Mouse (Mus musculus): ENCODE measurements around the gene Cdc42ep1. TPM values are rescaled to one million over a fixed set of nuclear protein-coding genes. Genes with fewer than 3 reads are reported as not detected.

Cdc42ep1 gene
- under 1 TPM in 1 of 2 experiments, not detected in 1; 0.47 TPM for polyA plus RNA-seq (2017; shearing (Covaris generic))

DNA sequence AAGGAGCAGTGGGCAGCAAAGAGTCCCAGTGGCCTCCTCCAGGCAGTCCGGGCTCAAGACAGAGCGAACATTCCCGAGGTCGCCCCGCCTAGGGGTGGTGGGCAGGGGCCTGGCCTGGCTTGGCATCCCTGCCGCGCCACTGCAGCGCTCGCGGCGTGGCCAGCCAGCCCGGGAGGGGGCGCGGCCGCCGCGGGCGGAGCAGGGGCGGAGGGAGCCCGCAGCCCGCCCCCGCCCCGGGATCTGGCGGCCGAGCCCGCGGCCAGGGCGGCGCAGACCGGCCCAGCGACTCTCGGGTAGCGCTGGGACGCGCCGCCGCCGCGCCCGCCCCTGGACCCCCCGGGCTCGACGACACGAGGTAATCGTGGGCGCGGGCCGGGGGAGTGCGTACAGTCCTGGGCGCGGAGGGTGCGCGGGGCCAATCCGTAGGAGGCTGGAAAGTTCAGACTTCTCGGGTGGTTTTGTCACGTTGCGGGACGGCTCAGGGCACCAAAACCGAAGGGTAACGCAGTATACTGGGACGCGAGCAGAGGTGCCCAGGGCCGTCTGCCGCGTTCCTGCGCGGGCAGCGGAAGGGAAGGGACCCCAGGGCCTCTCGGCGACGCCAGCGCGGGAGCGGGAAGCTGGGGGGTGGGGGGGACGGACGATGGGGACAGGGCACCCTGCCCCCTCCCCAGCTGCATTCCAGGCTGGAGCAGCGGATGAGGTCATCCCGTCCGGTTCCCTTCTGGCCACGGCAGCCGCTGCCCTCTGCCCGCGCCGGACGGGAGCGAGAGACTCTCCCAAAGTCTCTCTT is at the start of gene Cdc42ep1:
TSS of gene Cdc42ep1 (plus strand) at position 254 of the 793 bp plus-strand sequence.

DNA sequence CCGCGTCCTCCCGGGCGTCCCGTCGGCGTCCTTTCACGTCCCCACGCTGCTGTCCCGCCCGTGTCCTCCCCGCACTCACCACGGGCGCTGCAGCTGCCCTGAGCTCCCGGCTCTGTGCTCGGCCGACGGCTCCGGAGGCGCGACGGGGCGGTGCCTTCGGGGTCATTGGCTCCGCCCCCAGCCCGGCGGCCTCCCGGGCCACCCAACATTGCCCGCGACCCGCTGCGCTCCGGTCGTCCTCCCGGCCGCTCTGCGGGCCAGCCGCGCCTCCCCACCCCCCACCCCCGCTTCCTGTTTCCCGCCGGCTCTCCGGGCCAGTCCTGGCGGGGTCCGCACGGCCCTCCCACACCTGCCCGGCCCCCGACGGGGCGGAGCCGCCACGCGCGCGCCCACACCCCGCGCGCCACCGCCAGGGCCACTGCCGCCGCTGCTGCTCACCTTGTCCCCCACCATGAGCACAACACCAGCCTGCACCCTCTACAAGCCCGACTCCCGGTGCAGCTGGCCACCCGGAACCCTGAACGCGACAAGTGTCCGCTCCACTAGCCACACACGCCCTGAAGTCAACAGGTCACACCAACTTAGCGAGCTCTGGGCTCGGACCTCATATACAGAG is 39.5 kb upstream of the Cdc42ep1 start, which contains the start of gene Card10:
TSS of gene Card10 (minus strand) at position 267 of the 616 bp plus-strand sequence.

GRCm38 (mm10) chr15:78855303-78855965 is 13.0 kb downstream of the Cdc42ep1 start, which contains the start of gene Lgals2:
Gene Lgals2, minus strand, starts transcription at chr15:78855529.

DNA sequence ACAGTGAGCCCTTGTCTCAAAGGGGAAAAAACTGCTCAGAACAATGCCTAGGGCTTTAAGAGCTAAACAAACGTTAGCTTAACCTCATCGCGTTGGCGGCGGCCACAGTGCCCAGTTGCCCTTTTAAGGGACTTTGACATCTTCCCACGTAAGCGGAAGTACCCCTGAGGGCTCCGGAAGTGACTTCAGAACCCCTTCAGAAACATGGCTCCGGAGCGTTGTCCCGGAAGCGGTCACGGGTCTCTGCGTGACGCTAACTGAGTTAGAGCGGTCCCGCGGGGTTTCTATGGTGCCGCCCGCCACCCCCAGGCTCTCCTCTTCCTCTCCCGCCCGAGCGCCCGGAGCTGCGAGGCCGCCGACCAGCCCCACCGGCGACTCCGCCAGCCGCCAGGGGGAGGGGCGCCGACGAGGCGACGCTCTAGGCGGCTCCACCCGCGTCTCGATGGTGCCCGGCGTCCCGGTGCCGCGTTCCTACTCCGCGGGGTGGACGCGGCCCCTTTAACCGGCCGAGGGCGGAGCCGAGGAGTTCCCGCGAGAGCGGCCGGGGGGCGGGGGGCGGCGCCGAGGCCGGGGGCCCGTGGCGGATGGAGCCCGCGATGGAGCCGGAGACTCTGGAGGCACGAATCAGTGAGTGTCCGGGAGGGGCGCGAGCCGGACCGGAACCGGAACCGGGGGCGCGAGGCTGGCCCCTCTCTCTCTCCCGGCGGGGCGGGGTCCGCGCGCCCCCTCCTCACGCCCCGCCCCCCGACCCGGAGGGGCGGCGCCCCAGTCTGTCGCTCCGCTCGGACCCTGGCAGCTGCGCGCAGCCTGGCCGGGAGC is 34.8 kb downstream of the Cdc42ep1 start, which contains the start of gene Gga1:
TSS of gene Gga1 (plus strand) at position 200 of the 819 bp plus-strand sequence.

GRCm38 (mm10) chr15:78899409-78899739 is 57.0 kb downstream of the Cdc42ep1 start, which contains the start of gene Gm49510:
Gene Gm49510, plus strand, starts transcription at chr15:78899667.

GRCm38 (mm10) chr15:78899740-78900584 is 57.5 kb downstream of the Cdc42ep1 start, which contains the start of gene Sh3bp1:
Gene Sh3bp1, plus strand, starts transcription at chr15:78899768.

Other genes starting within 250 kb of the Cdc42ep1 start
- 100 to 1,000 TPM; 314 to 394 TPM for gene Cyth4, start 245.6 kb upstream of the Cdc42ep1 start, polyA plus RNA-seq (2017; shearing (Covaris generic))
- gene Elfn2, start 123.9 kb upstream of the Cdc42ep1 start, polyA plus RNA-seq (2017; shearing (Covaris generic)): under 1 TPM; 0.05 to 0.99 TPM
- gene Mfng, start 69.1 kb upstream of the Cdc42ep1 start, polyA plus RNA-seq (2017; shearing (Covaris generic)): 100 to 1,000 TPM; 125 to 169 TPM
- under 1 TPM; 0.39 to 0.80 TPM for gene Card10, start 39.6 kb upstream of the Cdc42ep1 start, polyA plus RNA-seq (2017; shearing (Covaris generic))
- not detected for gene Lgals2, start 12.9 kb downstream of the Cdc42ep1 start, polyA plus RNA-seq (2017; shearing (Covaris generic))
- gene Gga1, start 34.6 kb downstream of the Cdc42ep1 start, polyA plus RNA-seq (2017; shearing (Covaris generic)): 10 to 100 TPM; 65.1 to 85.6 TPM
- gene Gm49510, start 57.0 kb downstream of the Cdc42ep1 start, polyA plus RNA-seq (2017; shearing (Covaris generic)): 1 to 10 TPM in 1 of 2 experiments, under 1 TPM in 1; 0.51 to 2.8 TPM
- gene Sh3bp1, start 57.1 kb downstream of the Cdc42ep1 start, polyA plus RNA-seq (2017; shearing (Covaris generic)): 100 to 1,000 TPM; 194 to 241 TPM
- gene Pdxp, start 71.3 kb downstream of the Cdc42ep1 start, polyA plus RNA-seq (2017; shearing (Covaris generic)): 10 to 100 TPM; 27.2 to 27.9 TPM
- 100 to 1,000 TPM; 406 to 488 TPM for gene Lgals1, start 84.1 kb downstream of the Cdc42ep1 start, polyA plus RNA-seq (2017; shearing (Covaris generic))
- gene Nol12, start 92.3 kb downstream of the Cdc42ep1 start, polyA plus RNA-seq (2017; shearing (Covaris generic)): 10 to 100 TPM; 44.7 to 55.2 TPM
- gene Triobp, start 105.1 kb downstream of the Cdc42ep1 start, polyA plus RNA-seq (2017; shearing (Covaris generic)): 100 to 1,000 TPM in 1 of 2 experiments, 10 to 100 TPM in 1; 88.2 to 119 TPM
- gene H1f0, start 185.8 kb downstream of the Cdc42ep1 start, polyA plus RNA-seq (2017; shearing (Covaris generic)): 100 to 1,000 TPM; 103 to 105 TPM
- gene Galr3, start 199.3 kb downstream of the Cdc42ep1 start, polyA plus RNA-seq (2017; shearing (Covaris generic)): 1 to 10 TPM in 1 of 2 experiments, under 1 TPM in 1; 0.43 to 2.3 TPM
- gene Ankrd54, start 220.3 kb downstream of the Cdc42ep1 start, polyA plus RNA-seq (2017; shearing (Covaris generic)): 10 to 100 TPM; 55.1 to 58.4 TPM
- 100 to 1,000 TPM; 142 to 167 TPM for gene Eif3l, start 232.6 kb downstream of the Cdc42ep1 start, polyA plus RNA-seq (2017; shearing (Covaris generic))

Data from inflammation-experienced regulatory T-cells (primary cell).